Mouse (Mus musculus) cerebellum, adult 11 months (tissue): ENCODE results near the gene Siglech.
"Not testable (repeated sequence)": the region's sequence is repeated elsewhere in the genome, so short reads cannot be mapped to it uniquely, and the experiment has no call there.

Experiments
- DNase-seq: peaks from one replicate; pipeline ENCODE4 v3.0.0; 2022

Gene Siglech

GRCm38 (mm10) chr7:55767926-55768325, at the start of gene Siglech:
TSS of gene Siglech (plus strand) at chr7:55768178.
- DNase-seq, result no peak

- no peak for DNase-seq
Measured at GRCm38 (mm10) chr7:55722673-55723072, 45.3 kb upstream of the Siglech start.

- DNase-seq, result peak; percentile 67
Measured at GRCm38 (mm10) chr7:55728903-55729302, 39.1 kb upstream of the Siglech start.

- DNase-seq, result no peak
Measured at GRCm38 (mm10) chr7:55734483-55734882, 33.5 kb upstream of the Siglech start.

- peak; percentile 62 for DNase-seq
Measured at GRCm38 (mm10) chr7:55737125-55737912, 30.7 kb upstream of the Siglech start.

GRCm38 (mm10) chr7:55743614-55744267, 24.2 kb upstream of the Siglech start:
- DNase-seq, result peak; percentile 21

GRCm38 (mm10) chr7:55744566-55745220, 23.3 kb upstream of the Siglech start:
- DNase-seq, result peak; percentile 70

GRCm38 (mm10) chr7:55750841-55751240, 17.1 kb upstream of the Siglech start:
- no peak for DNase-seq

- no peak for DNase-seq
Measured at GRCm38 (mm10) chr7:55759346-55759745, 8.6 kb upstream of the Siglech start.

GRCm38 (mm10) chr7:55780011-55780410, 12.0 kb downstream of the Siglech start:
- DNase-seq, result no peak

- no peak for DNase-seq
Measured at GRCm38 (mm10) chr7:55782493-55782892, 14.5 kb downstream of the Siglech start.

- no peak for DNase-seq
Measured at GRCm38 (mm10) chr7:55784580-55784979, 16.6 kb downstream of the Siglech start.

GRCm38 (mm10) chr7:55790586-55790985, 22.6 kb downstream of the Siglech start:
- DNase-seq, result not testable (repeated sequence)

GRCm38 (mm10) chr7:55792280-55792679, 24.3 kb downstream of the Siglech start:
- no peak for DNase-seq

- no peak for DNase-seq
Measured at GRCm38 (mm10) chr7:55793236-55793951, 25.4 kb downstream of the Siglech start.

- DNase-seq, result peak; percentile 96
Measured at GRCm38 (mm10) chr7:55793952-55794603, 26.1 kb downstream of the Siglech start, which contains the start of gene Tubgcp5. TSS of gene Tubgcp5 (plus strand) at chr7:55794154.

GRCm38 (mm10) chr7:55799981-55800380, 32.0 kb downstream of the Siglech start:
- DNase-seq, result no peak

GRCm38 (mm10) chr7:55809967-55810366, 42.0 kb downstream of the Siglech start:
- no peak for DNase-seq

GRCm38 (mm10) chr7:55824468-55824867, 56.5 kb downstream of the Siglech start:
- no peak for DNase-seq

GRCm38 (mm10) chr7:55827551-55827950, 59.6 kb downstream of the Siglech start:
- DNase-seq, result no peak
